Mouse (Mus musculus) CH12.LX (cell line): ENCODE data around the gene Sf3b3. TPM values are rescaled to one million over a fixed set of nuclear protein-coding genes. Genes with fewer than 3 reads are reported as not detected.

ENCODE experiments used
- DNase-seq: peaks from one replicate; pipeline ENCODE4 v3.0.0-alpha.2; 2013; ENCODE audit errors: extremely low read depth
- H3K27ac ChIP-seq: 2 replicates; pipeline ENCODE4 v1.5.1; 2012; ENCODE audit warnings: low read depth, mild to moderate bottlenecking, control low read depth, moderate library complexity; ENCODE audit not compliant: insufficient read depth
- H3K27me3 ChIP-seq: replicated peaks from 2 replicates; pipeline ENCODE3; 2012; ENCODE audit warnings: inconsistent platforms
- H3K36me3 ChIP-seq, 2 experiments: replicated peaks in 1 of 2; 2 replicates each; pipeline versions ENCODE3 to v1.6.1; 2012; ENCODE audit warnings: inconsistent platforms in 1 of 2, low read length in 1 of 2, mild to moderate bottlenecking in 1 of 2, mixed read lengths in 1 of 2, moderate library complexity in 1 of 2; ENCODE audit not compliant: control insufficient read depth in 1 of 2, insufficient read depth in 1 of 2
- H3K4me1 ChIP-seq, 2 experiments: 2 replicates each; pipeline ENCODE4 v1.6.1; 2012; ENCODE audit warnings: inconsistent platforms in 1 of 2, moderate library complexity in 1 of 2; ENCODE audit not compliant: insufficient read depth in 2 of 2, control insufficient read depth in 1 of 2
- H3K4me2 ChIP-seq: 2 replicates; pipeline ENCODE4 v1.6.1; 2012; ENCODE audit warnings: low read depth, mild to moderate bottlenecking, control low read depth; ENCODE audit not compliant: poor library complexity, insufficient read depth, severe bottlenecking
- H3K4me3 ChIP-seq, 3 experiments: fragments of 150-350 bp in 1 of 3; sonication (generic) in 1 of 3; replicated peaks in 1 of 3; 2 replicates each; pipeline versions ENCODE3 to v1.5.1; 2011 to 2012; ENCODE audit warnings: low read depth in 2 of 3, low read length in 2 of 3, mild to moderate bottlenecking in 2 of 3, moderate library complexity in 2 of 3, control low read depth in 1 of 3, improper control_type of control experiment in 1 of 3, inconsistent platforms in 1 of 3, mixed read lengths in 1 of 3; ENCODE audit not compliant: poor library complexity in 1 of 3
- H3K79me2 ChIP-seq: replicated peaks from 2 replicates; pipeline ENCODE4 v1.6.1; 2012; ENCODE audit warnings: mild to moderate bottlenecking, moderate library complexity; ENCODE audit not compliant: control insufficient read depth, poor library complexity, insufficient read depth, severe bottlenecking; ENCODE audit errors: extremely low read depth
- H3K9ac ChIP-seq: 2 replicates; pipeline ENCODE4 v1.6.1; 2012; ENCODE audit warnings: low read depth, mild to moderate bottlenecking, control low read depth, moderate library complexity; ENCODE audit not compliant: insufficient read depth
- H3K9me3 ChIP-seq: replicated peaks from 2 replicates; pipeline ENCODE3; 2012; ENCODE audit warnings: low read length, inconsistent platforms, mixed read lengths
- BHLHE40 ChIP-seq: IDR thresholded peaks from 2 replicates; pipeline ENCODE4 v1.6.1; 2011; ENCODE audit warnings: mild to moderate bottlenecking, low read depth, low read length, improper control_type of control experiment
- CHD1 ChIP-seq: IDR thresholded peaks from 2 replicates; pipeline ENCODE4 v1.6.1; 2012; ENCODE audit warnings: low read depth, low read length, improper control_type of control experiment, inconsistent platforms
- ELF1 ChIP-seq: IDR thresholded peaks from 2 replicates; pipeline ENCODE4 v1.6.1; 2014; ENCODE audit warnings: low read depth, mild to moderate bottlenecking, inconsistent platforms, low read length, improper control_type of control experiment
- ETS1 ChIP-seq: conservative IDR thresholded peaks from 2 replicates; pipeline ENCODE4 v1.6.1; 2012; ENCODE audit warnings: low read depth, mild to moderate bottlenecking, inconsistent platforms, low read length, improper control_type of control experiment, moderate library complexity
- GABPA ChIP-seq: IDR thresholded peaks from 2 replicates; pipeline ENCODE4 v1.6.1; 2012; ENCODE audit warnings: low read depth, low read length, improper control_type of control experiment, inconsistent platforms; ENCODE audit not compliant: insufficient replicate concordance
- HCFC1 ChIP-seq: IDR thresholded peaks from 2 replicates; pipeline ENCODE4 v1.6.1; 2012; ENCODE audit warnings: low read depth, mild to moderate bottlenecking, inconsistent platforms, low read length, improper control_type of control experiment
- JUND ChIP-seq: conservative IDR thresholded peaks from 2 replicates; pipeline ENCODE4 v1.6.1; 2011; ENCODE audit warnings: low read depth, low read length, improper control_type of control experiment
- MAFK ChIP-seq: IDR thresholded peaks from 2 replicates; pipeline ENCODE4 v1.6.1; 2011; ENCODE audit warnings: low read length, improper control_type of control experiment; ENCODE audit not compliant: insufficient replicate concordance
- MAZ ChIP-seq: IDR thresholded peaks from 2 replicates; pipeline ENCODE4 v1.6.1; 2012; ENCODE audit warnings: low read depth, mild to moderate bottlenecking, inconsistent platforms, low read length, improper control_type of control experiment, moderate library complexity
- NELFE ChIP-seq: IDR thresholded peaks from 2 replicates; pipeline ENCODE4 v1.6.1; 2011; ENCODE audit warnings: low read depth, low read length, improper control_type of control experiment
- NRF1 ChIP-seq: IDR thresholded peaks from 2 replicates; pipeline ENCODE4 v1.6.1; 2014; ENCODE audit warnings: low read depth, mild to moderate bottlenecking, inconsistent platforms, low read length, improper control_type of control experiment, moderate library complexity
- PAX5 ChIP-seq: IDR thresholded peaks from 2 replicates; pipeline ENCODE4 v1.6.1; 2012; ENCODE audit warnings: low read length, inconsistent platforms, mixed read lengths
- POLR2A ChIP-seq: IDR thresholded peaks from 2 replicates; pipeline ENCODE4 v1.6.1; 2011; ENCODE audit warnings: low read depth, mild to moderate bottlenecking, improper control_type of control experiment, low read length
- RAD21 ChIP-seq: IDR thresholded peaks from 2 replicates; pipeline ENCODE4 v1.6.1; 2011; ENCODE audit warnings: low read depth, mild to moderate bottlenecking, low read length, improper control_type of control experiment, moderate library complexity
- RCOR1 ChIP-seq: conservative IDR thresholded peaks from 2 replicates; pipeline ENCODE4 v1.6.1; 2012; ENCODE audit warnings: low read depth, mild to moderate bottlenecking, inconsistent platforms, low read length, improper control_type of control experiment
- SMC3 ChIP-seq: IDR thresholded peaks from 2 replicates; pipeline ENCODE4 v1.6.1; 2011; ENCODE audit warnings: low read depth, low read length, improper control_type of control experiment
- UBTF ChIP-seq: IDR thresholded peaks from 2 replicates; pipeline ENCODE4 v1.6.1; 2012; ENCODE audit warnings: low read depth, mild to moderate bottlenecking, inconsistent platforms, low read length, improper control_type of control experiment, moderate library complexity
- USF1 ChIP-seq: IDR thresholded peaks from 2 replicates; pipeline ENCODE4 v1.6.1; 2014; ENCODE audit warnings: low read depth, mild to moderate bottlenecking, inconsistent platforms, low read length, improper control_type of control experiment
- ZC3H11A ChIP-seq: IDR thresholded peaks from 2 replicates; pipeline ENCODE4 v1.6.1; 2012; ENCODE audit warnings: low read depth, mild to moderate bottlenecking, inconsistent platforms, low read length, improper control_type of control experiment
- ZKSCAN1 ChIP-seq: IDR thresholded peaks from 2 replicates; pipeline ENCODE4 v1.6.1; 2012; ENCODE audit warnings: low read depth, inconsistent platforms, low read length, improper control_type of control experiment, borderline replicate concordance
- dilution Hi-C: fragments of 300-500 bp; cut with MboI; formaldehyde crosslinking; loops from 2 replicates; pipeline ENCODE4 v1.14.3; 2020; ENCODE audit warnings: low sequenced_read_pairs; ENCODE audit not compliant: extremely low pct_unique_long_range_greater_than_20kb, extremely low pct_ligation_motif_present
- in situ Hi-C: fragments of 300-500 bp; cut with MboI; formaldehyde crosslinking; loops from 3 replicates; pipeline ENCODE4 v1.14.3; 2019; ENCODE audit warnings: low sequenced_read_pairs, low pct_ligation_motif_present, low pct_unique_long_range_greater_than_20kb, mixed read lengths
- polyA plus RNA-seq: library from polyadenylated mRNA; unstranded; fragments of >175 nt; gene quantifications from 2 replicates; pipeline ENCODE4 v1.2.1, GENCODE M21; 2012; ENCODE audit warnings: low read depth; ENCODE audit not compliant: insufficient read length
- total RNA-seq, 2 experiments: library from RNA; depleted of rRNA; stranded (reverse); fragments of 300-350 nt in 1 of 2; fragments of >200 nt in 1 of 2; gene quantifications; 2 replicates each; pipeline ENCODE4 v1.2.3; 2012 to 2014

Sf3b3 gene
- total and polyA plus RNA-seq, 3 experiments, result 136 to 213 (median 137) TPM

GRCm38 (mm10) chr8:110794363-110794965 is 52.1 kb downstream of the Sf3b3 start:
- in situ Hi-C loops, result no loop called here
- no peak for DNase-seq

GRCm38 (mm10) chr8:110793936-110794335 is 52.7 kb downstream of the Sf3b3 start:
- no peak for DNase-seq
- Histone ChIP-seq H3K9me3 (peaks cover 11% of the 10 kb centered on the region), H3K4me3 (no peak overlapping the region), H3K4me2 (no peak overlapping the region), H3K9ac (no peak overlapping the region), H3K27ac (no peak overlapping the region), H3K4me1 (peaks cover 0 to 7% of the 10 kb centered on the region in 2 experiments; a peak in 2 of 4 replicates), H3K27me3 (no peaks in the 10 kb centered on the region), H3K79me2 (no peaks in the 10 kb centered on the region), H3K36me3 (no peaks in the 10 kb centered on the region)
- in situ Hi-C loops (no loop called here), dilution Hi-C loops (no loop called here)
- no peak for TF ChIP-seq SMC3
- no peak for TF ChIP-seq ETS1
- TF ChIP-seq MAFK, result no peak
- no peak for TF ChIP-seq GABPA
- no peak for TF ChIP-seq UBTF

More at GRCm38 (mm10) chr8:110794363-110794965, 52.1 kb downstream of the Sf3b3 start:
- Histone ChIP-seq H3K9ac (no peak overlapping the region), H3K36me3 (no peaks in the 10 kb centered on the region), H3K27ac (no peak overlapping the region), H3K4me3 (no peak overlapping the region), H3K4me2 (no peak overlapping the region), H3K4me1 (peaks cover 0 to 8% of the 10 kb centered on the region in 2 experiments; a peak in 2 of 4 replicates), H3K27me3 (no peaks in the 10 kb centered on the region), H3K79me2 (no peaks in the 10 kb centered on the region), H3K9me3 (peaks cover 11% of the 10 kb centered on the region)
- TF ChIP-seq POLR2A (no peak), NRF1 (no peak), JUND (no peak), NELFE (no peak), RAD21 (no peak), USF1 (no peak), ZKSCAN1 (no peak), RCOR1 (no peak), ELF1 (no peak), CHD1 (no peak), GABPA (no peak), HCFC1 (no peak), BHLHE40 (no peak), ETS1 (no peak), UBTF (no peak), MAZ (no peak), PAX5 (no peak), ZC3H11A (no peak)
- dilution Hi-C loops, result no loop called here
